Mouse (Mus musculus) lung, embryonic 14.5 days (tissue): ENCODE data around the gene Itgb3bp. TPM values are rescaled to one million over a fixed set of nuclear protein-coding genes. Genes with fewer than 3 reads are reported as not detected.

Experiments
- ATAC-seq: fragments of 200-750 bp; cut with Nextera tagmentation; 2 replicates; pipeline ENCODE4 v1.8.0; 2017; ENCODE audit warnings: mild to moderate bottlenecking, moderate TSS enrichment, moderate library complexity; ENCODE audit not compliant: insufficient read depth
- DNase-seq: peaks from one replicate; pipeline ENCODE4 v3.0.0-alpha.2; 2015
- H3K27ac ChIP-seq: fragments of 300-500 bp; sonication (generic); 2 replicates; pipeline ENCODE4 v1.5.1; 2014; ENCODE audit warnings: low read depth, mild to moderate bottlenecking, moderate library complexity
- H3K27me3 ChIP-seq: fragments of 300-500 bp; sonication (generic); 2 replicates; pipeline ENCODE4 v1.6.1; 2014; ENCODE audit warnings: low read length, control low read depth; ENCODE audit not compliant: insufficient read depth
- H3K36me3 ChIP-seq: fragments of 300-500 bp; sonication (generic); 2 replicates; pipeline ENCODE4 v1.6.1; 2014; ENCODE audit warnings: control low read depth; ENCODE audit not compliant: insufficient read depth
- H3K4me1 ChIP-seq: fragments of 300-500 bp; sonication (generic); 2 replicates; pipeline ENCODE4 v1.6.1; 2014; ENCODE audit warnings: antibody characterized with exemption, control low read depth; ENCODE audit not compliant: insufficient read depth
- H3K4me2 ChIP-seq: fragments of 300-500 bp; sonication (generic); 2 replicates; pipeline ENCODE4 v1.6.1; 2014; ENCODE audit warnings: mild to moderate bottlenecking
- H3K4me3 ChIP-seq: fragments of 300-500 bp; sonication (generic); 2 replicates; pipeline ENCODE4 v1.5.1; 2014; ENCODE audit warnings: low read depth, low read length
- H3K9ac ChIP-seq: fragments of 300-500 bp; sonication (generic); 2 replicates; pipeline ENCODE4 v1.6.1; 2014
- H3K9me3 ChIP-seq: fragments of 300-500 bp; sonication (generic); 2 replicates; pipeline ENCODE4 v1.6.1; 2016; ENCODE audit warnings: low read depth, low read length, control low read depth
- CTCF ChIP-seq: IDR thresholded peaks from 2 replicates; pipeline ENCODE4 v1.5.1; 2016; ENCODE audit warnings: antibody characterized with exemption, low read depth
- WGBS: fragments of 180-500 bp; shearing (Covaris S2); extraction: QIAGEN DNeasy Blood & Tissue Kit; methylation state at CpG from one replicate; pipeline ENCODE4 v1.1.7; 2014; 5-methylcytosine and 5-hydroxymethylcytosine counted together
- polyA plus RNA-seq: library from polyadenylated mRNA; unstranded; fragments of >200 nt; fragmentation: Nextera tagmentation; extraction: Ambion mirVana; gene quantifications from 2 replicates; pipeline ENCODE4 v1.2.1, GENCODE M21; 2014

The Itgb3bp gene
- polyA plus RNA-seq, 1 experiment from 2014 or later = 39.0 TPM

DNA sequence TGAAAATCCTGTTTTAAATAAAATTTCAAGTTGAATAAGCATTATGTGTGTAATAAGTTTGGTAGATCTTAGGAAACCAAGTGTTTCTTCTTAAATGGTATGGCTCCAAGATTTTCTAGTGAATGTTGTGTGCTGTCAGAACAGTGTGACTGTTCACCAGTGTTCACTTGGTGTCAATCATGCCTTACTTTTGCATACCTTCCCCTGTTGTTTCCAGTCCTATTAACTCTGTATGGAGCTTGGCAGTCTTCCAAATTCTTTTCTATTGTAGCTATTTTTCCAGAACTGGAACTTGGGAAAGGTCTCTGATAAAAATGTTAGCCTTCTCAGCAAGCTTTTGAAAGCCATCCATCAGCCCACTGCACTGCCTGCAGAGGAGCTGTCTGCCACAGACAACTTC is 47.2 kb downstream of the Itgb3bp start:
- no peaks in the 10 kb centered on the region for H3K9me3 ChIP-seq
- H3K9ac ChIP-seq = no peak overlapping the region
- DNase-seq = peak; percentile 45
- H3K4me2 ChIP-seq = no peak overlapping the region
- no peaks in the 10 kb centered on the region for H3K27me3 ChIP-seq
- no peak for ATAC-seq
- H3K27ac ChIP-seq = no peak overlapping the region
- H3K4me3 ChIP-seq = no peak overlapping the region
- no peak for TF ChIP-seq CTCF
- H3K36me3 ChIP-seq = no peaks in the 10 kb centered on the region
- no peaks in the 10 kb centered on the region for H3K4me1 ChIP-seq

DNA sequence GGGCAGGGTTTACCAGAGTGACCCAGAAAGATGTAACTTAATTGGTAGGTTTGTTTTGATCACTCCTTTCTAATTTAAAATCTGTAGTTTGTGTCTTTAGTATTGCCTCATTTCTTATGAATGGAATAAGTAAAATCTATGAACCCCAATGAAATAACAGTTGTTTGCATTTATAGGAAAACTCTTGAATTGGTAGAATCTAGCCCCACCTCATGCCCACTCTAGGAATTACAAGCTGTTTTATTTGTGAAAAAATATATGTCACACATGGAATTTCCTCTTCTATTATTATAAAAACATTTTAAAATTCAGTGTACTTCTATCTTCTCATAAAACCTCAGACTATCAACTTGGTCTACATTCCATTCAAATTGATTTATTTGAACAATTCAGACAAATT is 47.7 kb downstream of the Itgb3bp start:
- Histone ChIP-seq H3K4me2 (no peak overlapping the region), H3K9ac (no peak overlapping the region), H3K4me1 (no peaks in the 10 kb centered on the region), H3K36me3 (no peaks in the 10 kb centered on the region), H3K27ac (no peak overlapping the region), H3K9me3 (no peaks in the 10 kb centered on the region), H3K27me3 (no peaks in the 10 kb centered on the region), H3K4me3 (no peak overlapping the region)
- TF ChIP-seq CTCF = peak; percentile 62
- DNase-seq (peak; percentile 74), ATAC-seq (no peak)

DNA sequence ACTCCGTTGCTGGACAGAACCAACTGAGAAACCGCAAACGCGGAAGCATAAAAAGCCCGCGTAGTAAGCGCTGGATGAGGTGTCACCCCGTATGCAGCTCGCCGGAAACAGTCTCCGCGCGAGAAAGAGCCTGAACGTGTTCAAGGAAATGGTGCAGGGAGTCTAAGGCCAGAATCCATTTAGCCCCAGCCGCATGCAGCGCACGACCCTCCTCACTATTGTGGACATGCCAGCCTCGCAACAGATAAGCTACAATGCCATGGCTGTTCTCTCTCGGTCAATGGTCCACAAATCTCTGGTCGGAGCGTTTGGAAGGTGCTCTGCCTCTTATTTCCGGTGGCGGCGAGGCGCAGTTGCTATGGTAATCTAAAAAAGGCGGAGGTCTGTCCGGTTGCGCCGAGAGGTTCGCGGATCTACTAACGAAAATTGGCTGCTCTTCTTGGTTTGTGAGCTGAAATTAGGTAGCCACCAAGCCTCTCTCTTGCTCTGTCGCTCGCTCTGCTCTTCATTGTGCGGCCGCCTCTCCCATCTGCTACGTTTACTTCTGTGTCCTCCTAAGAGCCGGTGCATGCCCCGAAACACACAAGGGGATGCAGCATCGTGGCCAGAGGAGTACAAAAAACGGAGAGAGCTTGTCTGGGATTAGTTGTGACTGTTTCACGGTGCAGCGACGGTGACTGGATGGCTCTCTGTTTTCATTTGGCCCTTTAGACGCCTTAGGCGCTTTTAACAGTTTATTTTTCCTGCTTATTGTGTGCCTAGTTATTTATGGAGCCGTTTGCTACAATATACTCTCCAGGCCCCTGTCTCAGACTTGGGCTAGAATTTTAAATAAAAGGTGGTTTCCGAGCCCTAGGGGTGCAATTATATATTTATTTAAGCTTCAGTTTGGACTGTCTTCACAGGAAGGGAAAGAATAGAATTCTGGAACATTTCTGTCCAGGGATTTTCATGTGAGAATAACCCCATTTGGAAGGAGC is 100.2 kb downstream of the Itgb3bp start, which contains the start of gene Efcab7:
Gene Efcab7 (plus strand): TSS at position 105 of the 980 bp plus-strand sequence.
- TF ChIP-seq CTCF = no peak
- ATAC-seq (peak; percentile 90), DNase-seq (peak; percentile 95)
- peak within 1 kb of the TSS; percentile 75 for H3K4me2 ChIP-seq
- H3K4me1 ChIP-seq = peaks cover 7% of the 10 kb centered on the region; the same call in 1 of the 2 replicates
- H3K4me3 ChIP-seq = peak within 1 kb of the TSS; percentile 74
- H3K9ac ChIP-seq = peak within 1 kb of the TSS; percentile 82
- no peaks in the 10 kb centered on the region for H3K36me3 ChIP-seq
- H3K27me3 ChIP-seq = no peaks in the 10 kb centered on the region
- under 1% methylated on average over 48 of the region's 48 CpGs for WGBS
- H3K27ac ChIP-seq = peak within 1 kb of the TSS; percentile 84; the same call in 1 of the 2 replicates
- H3K9me3 ChIP-seq = no peaks in the 10 kb centered on the region

DNA sequence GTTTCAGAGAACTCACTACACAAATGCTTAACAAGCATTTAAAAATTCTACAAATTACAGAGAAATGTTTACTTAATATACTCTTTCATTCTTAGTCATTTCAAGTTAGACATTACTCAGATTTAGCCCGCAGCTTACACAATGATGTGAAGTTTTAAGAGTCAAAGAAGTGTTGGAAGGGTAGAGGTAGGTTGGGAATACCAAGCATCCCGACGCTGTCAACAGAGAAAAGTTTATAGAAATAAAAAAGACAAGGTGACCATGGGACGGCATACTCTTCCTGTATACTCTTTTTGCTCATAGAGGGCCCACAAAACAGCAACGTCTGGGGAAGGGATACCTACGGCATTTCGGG is 100.9 kb downstream of the Itgb3bp start:
- Histone ChIP-seq H3K4me2 (peak overlapping the region; percentile 75), H3K27ac (no peak overlapping the region), H3K36me3 (no peaks in the 10 kb centered on the region), H3K27me3 (no peaks in the 10 kb centered on the region), H3K9ac (peak overlapping the region; percentile 82), H3K4me3 (peak overlapping the region; percentile 74), H3K9me3 (no peaks in the 10 kb centered on the region), H3K4me1 (peaks cover 7% of the 10 kb centered on the region; the same call in 1 of the 2 replicates)
- DNase-seq = no peak
- WGBS = 0% methylated on average over 7 of the region's 7 CpGs
- ATAC-seq = no peak; the same call in 1 of the 2 replicates
- no peak for TF ChIP-seq CTCF

DNA sequence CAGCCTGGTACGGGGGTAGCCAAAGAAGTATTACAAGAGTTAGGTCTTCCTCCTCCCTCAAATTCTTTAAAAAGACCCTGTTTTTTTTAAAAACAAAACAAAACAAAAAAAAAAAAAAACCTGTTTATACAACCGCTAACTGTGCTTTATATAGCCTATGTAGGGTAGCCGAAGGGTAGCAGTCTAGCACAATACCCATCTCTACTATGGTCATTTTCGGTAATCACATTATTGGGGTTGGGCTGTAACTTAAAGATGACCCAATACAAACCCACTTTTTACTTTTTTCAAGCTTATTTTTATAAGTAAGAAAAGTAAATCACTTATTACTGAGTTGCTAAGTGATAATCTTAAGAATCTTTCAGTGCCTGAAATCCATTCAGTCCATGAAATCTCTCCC is 101.3 kb downstream of the Itgb3bp start:
- Histone ChIP-seq H3K27me3 (no peaks in the 10 kb centered on the region), H3K36me3 (no peaks in the 10 kb centered on the region), H3K4me2 (peak overlapping the region; percentile 75), H3K27ac (no peak overlapping the region), H3K4me1 (peaks cover 7% of the 10 kb centered on the region; the same call in 1 of the 2 replicates), H3K9me3 (no peaks in the 10 kb centered on the region), H3K9ac (peak overlapping the region; percentile 82), H3K4me3 (peak overlapping the region; percentile 74)
- no peak for DNase-seq
- no peak for ATAC-seq
- TF ChIP-seq CTCF = no peak
- 54% methylated on average over 4 of the region's 4 CpGs for WGBS

DNA sequence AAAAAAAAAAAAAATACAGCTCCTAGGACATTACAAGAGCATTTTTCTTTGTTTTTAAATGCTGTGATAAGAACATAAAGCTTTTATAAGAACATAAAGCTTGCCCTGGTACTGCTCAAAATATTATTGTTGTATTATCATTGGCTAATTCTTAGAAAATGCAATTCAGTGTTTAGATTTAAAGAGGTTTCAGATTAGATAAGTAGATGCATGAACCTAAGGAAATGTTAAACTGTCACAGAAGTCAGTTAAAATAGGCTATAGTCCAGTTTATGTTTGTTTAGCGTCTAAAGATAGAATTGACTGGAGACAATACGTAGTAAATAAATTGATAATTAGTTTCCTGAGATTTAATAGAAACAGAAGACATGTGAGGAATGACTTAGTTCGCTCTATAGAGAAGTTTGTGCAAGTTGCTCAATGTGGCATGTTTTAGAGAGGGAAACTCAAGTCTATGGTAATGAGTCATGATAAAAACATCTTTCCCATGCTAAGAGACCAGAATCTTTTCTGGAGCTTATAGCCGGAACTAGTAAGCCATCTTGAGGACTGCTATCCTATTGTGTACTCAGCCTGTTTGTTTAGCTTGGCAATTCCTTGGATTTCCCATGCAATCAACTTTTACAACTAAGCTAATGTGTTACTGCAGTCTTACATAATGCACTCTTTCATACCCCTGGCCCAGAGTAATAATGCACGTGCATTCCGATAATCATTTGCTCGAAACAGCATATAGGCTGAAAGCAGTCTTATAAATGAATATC is 112.7 kb downstream of the Itgb3bp start:
- Histone ChIP-seq H3K36me3 (no peaks in the 10 kb centered on the region), H3K9me3 (no peaks in the 10 kb centered on the region), H3K9ac (no peak overlapping the region), H3K27me3 (no peaks in the 10 kb centered on the region), H3K27ac (no peak overlapping the region), H3K4me2 (no peak overlapping the region), H3K4me1 (no peaks in the 10 kb centered on the region), H3K4me3 (no peak overlapping the region)
- WGBS = 86% methylated on average over 7 of the region's 7 CpGs
- DNase-seq = no peak
- ATAC-seq = no peak
- no peak for TF ChIP-seq CTCF

DNA sequence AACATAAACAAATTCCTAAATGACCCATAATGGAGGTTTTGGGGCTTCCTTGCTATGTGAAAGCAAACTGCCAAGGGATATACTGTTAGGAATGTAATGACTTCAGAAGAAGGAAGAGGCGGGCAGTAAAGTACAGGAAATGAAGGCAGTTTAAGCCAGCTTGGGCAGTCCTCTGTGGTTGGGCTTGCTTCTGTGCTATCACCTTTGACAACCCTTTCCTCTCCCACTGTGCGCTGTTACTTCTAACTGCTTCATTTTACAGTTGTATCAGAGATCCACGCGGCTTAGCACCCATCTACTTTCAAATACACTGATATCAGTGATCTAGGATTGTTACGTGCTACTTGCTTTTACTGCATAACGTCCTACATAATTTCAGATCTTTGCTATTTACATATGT is 137.2 kb downstream of the Itgb3bp start:
- ATAC-seq (no peak), DNase-seq (peak; percentile 16)
- Histone ChIP-seq H3K9ac (no peak overlapping the region), H3K4me3 (no peak overlapping the region), H3K4me2 (no peak overlapping the region), H3K27ac (no peak overlapping the region), H3K9me3 (no peaks in the 10 kb centered on the region), H3K4me1 (no peaks in the 10 kb centered on the region), H3K36me3 (0 out of 2 replicates have a peak, but pooled peaks cover under 1% of the 10 kb centered on the region), H3K27me3 (no peaks in the 10 kb centered on the region)
- WGBS = 88% methylated on average over 6 of the region's 6 CpGs
- no peak for TF ChIP-seq CTCF
